Mouse (Mus musculus) midbrain, embryonic 15.5 days (tissue): ENCODE measurements around the gene Gm7298. TPM values are rescaled to one million over a fixed set of nuclear protein-coding genes. Genes with fewer than 3 reads are reported as not detected.
"Not testable (repeated sequence)": the region's sequence is repeated elsewhere in the genome, so short reads cannot be mapped to it uniquely, and the experiment has no call there.

ENCODE experiments used
- ATAC-seq: fragments of 200-750 bp; cut with Nextera tagmentation; replicated peaks from 2 replicates; pipeline ENCODE4 v1.8.0; 2017; ENCODE audit warnings: moderate TSS enrichment
- H3K27ac ChIP-seq: fragments of 300-500 bp; sonication (generic); 2 replicates; pipeline ENCODE4 v1.5.1; 2015; ENCODE audit warnings: mild to moderate bottlenecking, inconsistent platforms
- H3K27me3 ChIP-seq: fragments of 300-500 bp; sonication (generic); replicated peaks from 2 replicates; pipeline ENCODE4 v1.6.1; 2015; ENCODE audit warnings: inconsistent platforms
- H3K36me3 ChIP-seq: fragments of 300-500 bp; sonication (generic); replicated peaks from 2 replicates; pipeline ENCODE4 v1.6.1; 2015; ENCODE audit warnings: inconsistent platforms
- H3K4me1 ChIP-seq: fragments of 300-500 bp; sonication (generic); 2 replicates; pipeline ENCODE4 v1.6.1; 2015; ENCODE audit warnings: inconsistent platforms
- H3K4me2 ChIP-seq: fragments of 300-500 bp; sonication (generic); 2 replicates; pipeline ENCODE4 v1.6.1; 2015; ENCODE audit warnings: inconsistent platforms, mild to moderate bottlenecking, moderate library complexity
- H3K4me3 ChIP-seq: fragments of 300-500 bp; sonication (generic); 2 replicates; pipeline ENCODE4 v1.5.1; 2015; ENCODE audit warnings: mild to moderate bottlenecking, inconsistent platforms
- H3K9ac ChIP-seq: fragments of 300-500 bp; sonication (generic); 2 replicates; pipeline ENCODE4 v1.6.1; 2015; ENCODE audit warnings: mild to moderate bottlenecking, inconsistent platforms
- H3K9me3 ChIP-seq: fragments of 300-500 bp; sonication (generic); 2 replicates; pipeline ENCODE4 v1.6.1; 2016; ENCODE audit warnings: inconsistent platforms
- WGBS: fragments of 180-500 bp; shearing (Covaris S2); methylation state at CpG from one replicate; pipeline ENCODE4 v1.1.7; 2015; ENCODE audit warnings: mixed read lengths; 5-methylcytosine and 5-hydroxymethylcytosine counted together
- polyA plus RNA-seq: library from polyadenylated mRNA; unstranded; fragments of >200 nt; fragmentation: Nextera tagmentation; extraction: Ambion mirVana; gene quantifications from 2 replicates; pipeline ENCODE4 v1.2.1, GENCODE M21; 2015

The Gm7298 gene
- polyA plus RNA-seq: not detected in 2 replicates

GRCm38 (mm10) chr6:121732632-121733031 is at the start of gene Gm7298:
TSS of gene Gm7298 (plus strand) at chr6:121732932.
- Histone ChIP-seq H3K9me3 (no peaks in the 10 kb centered on the region), H3K4me1 (no peaks in the 10 kb centered on the region), H3K27me3 (no peaks in the 10 kb centered on the region), H3K27ac (no peak within 1 kb of the TSS), H3K4me2 (no peak within 1 kb of the TSS), H3K9ac (no peak within 1 kb of the TSS), H3K4me3 (no peak within 1 kb of the TSS), H3K36me3 (no peaks in the 10 kb centered on the region)
- WGBS: 73% methylated on average over 3 of the region's 3 CpGs
- ATAC-seq: no peak

- H3K27me3 ChIP-seq: no peaks in the 10 kb centered on the region
- H3K4me1 ChIP-seq: no peaks in the 10 kb centered on the region
- H3K27ac ChIP-seq: no peak overlapping the region
- no peak overlapping the region for H3K4me3 ChIP-seq
- H3K9ac ChIP-seq: no peak overlapping the region
- no peaks in the 10 kb centered on the region for H3K9me3 ChIP-seq
- H3K4me2 ChIP-seq: no peak overlapping the region
- ATAC-seq: no peak
- no peaks in the 10 kb centered on the region for H3K36me3 ChIP-seq
- WGBS: 73% methylated on average over 4 of the region's 4 CpGs
Measured at GRCm38 (mm10) chr6:121828034-121828433, 95.3 kb downstream of the Gm7298 start.

- 91% methylated on average over 1 of the region's 1 CpGs for WGBS
- no peak overlapping the region for H3K27ac ChIP-seq
- H3K4me1 ChIP-seq: no peaks in the 10 kb centered on the region
- no peak for ATAC-seq
- no peak overlapping the region for H3K4me3 ChIP-seq
- no peak overlapping the region for H3K4me2 ChIP-seq
- no peak overlapping the region for H3K9ac ChIP-seq
- no peaks in the 10 kb centered on the region for H3K36me3 ChIP-seq
- no peaks in the 10 kb centered on the region for H3K27me3 ChIP-seq
- H3K9me3 ChIP-seq: no peaks in the 10 kb centered on the region; the same call in 1 of the 2 replicates
Measured at GRCm38 (mm10) chr6:121836361-121836760, 103.6 kb downstream of the Gm7298 start.

DNA sequence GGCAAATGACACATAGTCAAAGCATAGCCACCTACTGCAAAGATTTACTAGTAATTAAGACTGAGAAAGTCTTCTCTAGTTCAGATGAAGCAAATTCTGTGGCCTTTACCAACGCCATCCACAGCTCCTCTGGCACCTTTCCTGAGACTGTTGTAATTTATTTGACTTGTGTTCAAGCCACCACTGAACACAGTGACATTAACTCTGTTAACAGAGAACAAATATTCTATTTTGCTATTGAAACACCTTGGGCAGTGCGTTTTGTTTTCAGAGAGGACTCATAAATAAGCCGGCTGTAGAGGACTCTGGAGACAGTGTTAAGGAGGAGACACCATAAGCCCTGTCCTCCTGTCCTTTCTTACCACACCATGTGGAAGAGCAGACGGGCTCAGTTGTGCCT is 105.5 kb downstream of the Gm7298 start, which contains the start of gene Mug1:
Gene Mug1 (plus strand): TSS at position 271 of the 400 bp plus-strand sequence.
- H3K4me3 ChIP-seq, H3K4me1 ChIP-seq, H3K4me2 ChIP-seq, H3K27ac ChIP-seq, H3K27me3 ChIP-seq, ATAC-seq, H3K36me3 ChIP-seq, H3K9me3 ChIP-seq, H3K9ac ChIP-seq: not testable (repeated sequence)
- 85% methylated on average over 4 of the region's 4 CpGs for WGBS

Other genes with a start within 250 kb of the Gm7298 start
- gene A2m, start 97.6 kb upstream of the Gm7298 start, polyA plus RNA-seq: 15.0 and 17.8 TPM in 2 replicates
- gene Mug1, start 105.6 kb downstream of the Gm7298 start, polyA plus RNA-seq: not detected in 2 replicates